Mouse (Mus musculus): ENCODE data around the gene Mthfr.

DNA sequence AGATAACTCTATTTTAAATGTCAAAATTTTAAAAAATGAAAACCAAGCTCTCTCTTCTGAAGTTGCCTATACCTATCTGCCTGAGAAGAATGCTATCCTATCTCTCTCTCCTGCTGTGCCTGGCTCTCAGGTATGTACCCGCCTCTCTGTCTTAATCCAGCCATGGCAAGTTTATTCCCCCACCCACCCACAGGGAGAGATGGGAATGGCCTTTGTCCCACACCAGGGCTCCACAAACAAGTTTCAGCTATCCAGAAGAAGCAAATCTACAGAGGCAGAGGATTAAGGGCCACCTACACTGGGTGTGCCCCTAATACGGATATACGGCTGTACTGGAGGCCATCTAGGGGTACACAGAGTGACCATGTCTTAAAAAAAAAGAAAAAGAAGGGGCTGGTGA lies 3.4 kb upstream of the Mthfr start:
- TF ChIP-seq CTCF (IDR thresholded peaks at IDR 0.05; ENCODE audit: low read depth) (no peak), EP300 (IDR thresholded peaks at IDR 0.05; ENCODE audit: low read depth) (no peak)

All from liver, postnatal 0 days (tissue).